Mouse (Mus musculus): ENCODE measurements around the gene Map3k4.
A peak's percentile ranks its signal among the peaks of the same experiment; 100 is the strongest.
"Not testable (repeated sequence)": the region's sequence is repeated elsewhere in the genome, so short reads cannot be mapped to it uniquely, and the experiment has no call there.

Map3k4 gene

DNA sequence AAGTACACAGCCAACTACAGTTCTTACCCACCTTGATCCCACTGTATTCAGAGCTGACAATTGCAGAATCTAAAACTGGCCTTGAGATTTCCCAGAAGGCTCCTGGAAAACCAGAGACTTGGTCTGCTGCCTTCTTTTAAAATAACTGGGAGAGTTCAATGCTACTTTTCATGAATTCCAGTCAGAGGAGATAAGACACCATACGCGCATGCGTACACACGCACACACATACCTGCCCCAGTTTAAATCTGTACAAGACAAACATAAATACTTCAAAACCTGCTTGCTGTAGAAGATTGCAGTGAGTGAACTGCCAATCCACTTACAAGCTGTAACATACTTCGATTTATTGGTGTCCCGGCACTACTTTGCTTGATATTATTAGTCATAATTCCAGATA, 13.9 kb downstream of the Map3k4 start:
- DNase-seq = no peak

DNA sequence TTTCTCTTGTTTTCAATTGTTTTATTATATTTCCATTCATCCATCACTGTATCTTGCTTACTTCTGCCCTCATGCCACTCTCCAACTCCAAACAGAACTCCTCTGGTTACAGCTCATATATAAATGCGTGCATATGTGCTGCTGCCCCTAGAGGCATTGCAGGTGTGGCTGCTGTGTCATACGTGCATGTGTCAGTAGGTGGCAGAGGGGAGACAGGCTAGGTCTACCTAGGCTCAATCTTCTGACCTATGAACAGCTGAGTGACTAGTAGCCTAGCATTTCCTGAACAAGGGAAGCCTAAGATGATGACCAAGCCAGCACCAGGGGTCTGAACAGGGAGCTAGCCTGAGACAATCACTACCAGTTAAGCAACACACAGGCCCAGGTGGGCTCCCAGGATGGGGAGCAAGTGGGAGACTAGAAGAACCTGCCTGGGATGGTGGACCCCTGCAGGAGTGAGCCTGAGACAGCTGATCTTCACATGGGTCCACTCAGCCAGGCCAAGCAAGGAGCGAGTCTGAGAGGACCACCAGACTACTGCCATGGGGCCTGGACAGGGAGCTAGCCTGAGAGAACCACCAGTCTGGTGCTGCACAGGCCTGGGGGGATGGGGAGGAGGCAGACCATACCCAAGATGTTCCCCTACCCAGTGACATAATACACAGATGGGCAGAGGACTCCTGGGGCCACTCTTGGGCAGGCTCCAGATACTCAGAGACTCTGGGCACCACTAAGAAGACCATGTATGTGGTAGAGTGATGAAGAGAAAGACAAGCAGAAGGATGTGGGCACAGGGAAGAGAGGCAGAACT, 17.5 kb downstream of the Map3k4 start:
- DNase-seq = peak in 1 of 2 experiments; percentile 46

DNA sequence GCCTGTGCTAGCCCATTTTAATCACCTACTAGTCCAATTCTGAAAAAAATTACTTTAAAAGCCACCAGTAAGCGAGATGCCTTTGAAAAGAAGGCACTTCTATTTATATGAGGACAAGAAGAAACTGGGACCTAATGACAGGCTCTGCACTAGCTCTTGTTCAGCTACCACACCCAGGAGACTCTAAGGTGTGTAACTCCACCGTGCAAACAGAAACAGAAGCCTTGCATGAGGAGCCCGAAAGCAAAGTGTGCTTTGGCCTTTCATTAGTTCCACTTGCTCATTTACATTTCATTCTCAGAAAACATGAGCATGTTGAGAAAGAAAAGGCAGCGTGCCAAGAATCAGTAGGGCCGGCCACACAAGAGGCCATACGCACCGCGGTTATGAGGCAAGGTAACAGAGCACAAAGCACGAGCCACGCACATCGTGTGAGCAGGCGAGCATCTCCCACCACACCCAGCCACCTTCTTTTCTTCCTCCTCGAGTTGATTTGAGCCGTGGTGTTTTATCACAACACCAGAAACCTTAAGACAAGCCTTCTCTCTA, 18.4 kb downstream of the Map3k4 start:
- DNase-seq = no peak

DNA sequence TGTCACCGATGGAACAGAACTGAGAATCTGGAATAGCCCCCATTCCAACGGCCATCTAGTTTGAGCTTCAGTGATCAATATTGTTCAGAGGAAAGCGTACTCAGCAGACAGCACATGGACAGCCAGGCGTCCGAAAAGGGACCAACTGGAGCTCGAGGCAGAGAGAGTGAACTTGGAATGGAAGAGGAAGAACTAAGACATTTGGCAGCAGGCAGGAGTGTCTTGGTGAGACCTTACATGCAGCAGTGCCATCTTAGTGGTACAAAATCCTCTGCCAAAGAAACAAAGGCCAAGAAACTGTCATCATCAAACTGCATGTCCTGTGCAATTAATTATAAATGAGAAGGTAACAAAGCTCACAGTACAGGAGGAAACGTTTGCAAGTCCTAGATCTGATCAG, 19.2 kb downstream of the Map3k4 start:
- DNase-seq = no peak

DNA sequence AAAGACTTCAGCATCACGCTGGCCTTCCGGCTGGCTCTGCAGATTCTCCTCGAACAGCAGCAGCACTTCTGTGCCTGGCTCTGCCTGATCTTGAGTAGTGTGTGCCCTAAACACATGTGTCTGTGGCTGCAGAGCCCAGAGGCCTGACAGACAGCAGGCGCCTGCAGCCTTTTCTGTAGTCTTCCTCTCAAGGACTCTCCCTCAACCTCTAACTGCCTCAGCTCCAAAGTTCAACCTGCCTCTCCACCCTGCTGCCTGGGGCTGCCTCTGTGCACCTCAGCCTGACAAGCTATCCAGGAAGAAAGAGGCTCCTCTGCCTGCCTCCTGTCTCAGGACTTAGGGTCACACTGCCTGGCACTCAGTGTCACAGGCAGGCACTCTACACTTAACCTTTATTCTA, 20.6 kb downstream of the Map3k4 start:
- no peak for DNase-seq

DNA sequence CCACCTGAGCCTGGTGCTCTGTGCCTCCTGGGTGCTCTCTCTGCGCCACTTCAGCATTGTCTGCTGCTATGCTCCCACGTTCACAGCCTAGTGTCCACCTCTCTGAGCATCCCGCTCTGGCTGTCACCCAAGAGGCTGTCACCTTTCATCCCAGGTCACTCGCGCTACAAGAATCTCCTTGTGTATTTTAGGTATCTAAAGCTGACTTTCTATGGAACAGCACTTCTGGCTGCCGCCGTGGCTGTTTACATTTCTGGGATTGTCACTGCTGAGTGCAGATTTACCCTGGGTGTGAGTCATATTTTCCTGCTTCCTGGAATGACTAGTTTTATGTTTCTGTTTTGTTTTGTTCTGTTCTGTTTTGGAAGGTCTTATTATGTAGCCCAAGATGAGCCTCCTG, 21.3 kb downstream of the Map3k4 start:
- DNase-seq = no peak

DNA sequence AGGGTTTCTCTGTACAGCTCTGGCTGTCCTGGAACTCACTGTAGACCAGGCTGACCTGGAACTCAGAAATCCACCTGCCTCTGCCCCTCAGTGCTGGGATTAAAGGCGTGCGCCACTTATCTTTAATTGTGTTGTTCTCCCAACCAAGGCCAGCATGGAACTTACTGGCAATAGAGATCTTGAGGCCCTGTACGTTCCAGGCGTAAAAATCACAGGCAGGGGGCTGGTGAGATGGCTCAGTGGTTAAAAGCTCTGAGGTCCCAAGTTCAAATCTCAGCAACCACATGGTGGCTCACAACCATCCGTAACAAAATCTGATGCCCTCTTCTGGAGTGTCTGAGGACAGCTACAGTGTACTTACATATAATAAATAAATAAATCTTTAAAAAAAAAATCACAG, 22.7 kb downstream of the Map3k4 start:
- DNase-seq = not testable (repeated sequence)

DNA sequence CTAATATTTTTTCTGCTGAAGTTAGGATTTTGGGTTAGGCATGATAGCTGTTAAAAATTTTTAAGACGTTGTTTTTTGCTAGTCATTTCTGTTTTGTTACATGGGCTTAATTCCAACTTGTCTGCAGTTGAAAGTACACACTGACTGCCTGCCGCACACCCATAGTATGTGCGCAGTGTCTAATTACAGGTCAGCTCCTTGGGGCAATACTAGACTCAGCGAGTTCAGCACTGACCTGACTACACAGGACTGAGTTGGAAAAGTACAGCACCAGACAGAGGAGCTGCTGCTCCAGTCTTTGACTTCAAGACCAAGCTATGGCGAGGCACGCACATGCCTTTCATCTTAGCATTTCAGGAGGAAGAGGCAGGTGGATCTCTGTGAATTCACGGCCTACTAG, 24.2 kb downstream of the Map3k4 start:
- DNase-seq = no peak

DNA sequence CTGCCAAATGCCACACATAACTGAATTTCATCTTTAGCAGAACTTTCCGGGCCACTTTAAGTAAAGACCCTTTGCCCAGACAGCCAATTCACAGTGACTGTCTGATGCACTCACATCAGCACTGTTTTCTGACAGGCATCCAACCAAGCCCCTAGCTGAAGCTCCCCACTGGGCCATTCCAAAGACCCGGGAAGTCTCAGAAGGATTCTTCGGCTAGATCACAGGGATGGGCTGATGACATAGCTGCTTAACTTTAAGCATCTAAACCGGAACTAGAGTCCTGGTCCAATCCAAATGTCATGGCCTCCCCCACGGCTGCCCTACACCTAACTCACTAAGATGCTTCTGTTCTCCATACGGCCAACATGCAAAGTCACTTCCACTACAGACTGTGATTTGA, 25.0 kb downstream of the Map3k4 start:
- DNase-seq = peak in 1 of 2 experiments; percentile 39

DNA sequence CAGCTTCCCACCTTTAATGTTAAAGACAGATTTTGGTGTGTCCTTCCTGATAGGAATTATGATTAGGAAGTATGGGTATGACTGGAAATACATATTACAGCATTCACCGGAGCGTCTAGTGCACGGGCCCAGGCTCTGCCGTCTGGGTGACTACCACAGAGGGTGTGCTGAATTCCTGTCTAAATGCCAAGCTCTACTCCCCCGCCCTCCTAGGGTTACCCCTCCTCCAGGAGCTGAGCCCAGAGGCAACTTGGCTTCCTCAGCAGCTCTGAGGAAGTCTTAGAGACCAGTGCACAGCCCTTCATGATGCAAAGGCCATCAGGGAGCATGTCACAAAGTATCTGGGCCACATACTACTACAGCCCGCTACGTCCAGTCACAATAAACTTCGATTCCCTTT, 25.7 kb downstream of the Map3k4 start:
- no peak for DNase-seq

DNA sequence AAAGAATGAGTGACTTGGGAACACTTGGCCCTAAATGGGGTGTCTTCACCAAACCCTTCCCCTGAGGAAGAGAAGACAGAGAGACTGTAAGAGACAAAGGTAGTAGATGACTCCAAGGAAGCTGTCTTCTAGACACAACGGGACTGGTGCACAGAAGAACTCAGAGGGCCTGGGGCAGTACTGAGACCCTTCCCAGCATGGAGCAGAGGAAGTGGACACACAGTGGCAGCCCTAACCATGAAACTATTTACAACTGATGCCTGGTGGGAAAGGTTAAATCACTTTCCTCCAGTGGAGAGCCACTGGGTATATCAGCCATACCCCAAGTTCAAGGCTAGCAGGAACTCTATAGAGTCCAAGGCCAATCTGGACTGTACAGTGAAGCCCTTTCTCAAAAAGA, 26.2 kb downstream of the Map3k4 start:
- DNase-seq = no peak

DNA sequence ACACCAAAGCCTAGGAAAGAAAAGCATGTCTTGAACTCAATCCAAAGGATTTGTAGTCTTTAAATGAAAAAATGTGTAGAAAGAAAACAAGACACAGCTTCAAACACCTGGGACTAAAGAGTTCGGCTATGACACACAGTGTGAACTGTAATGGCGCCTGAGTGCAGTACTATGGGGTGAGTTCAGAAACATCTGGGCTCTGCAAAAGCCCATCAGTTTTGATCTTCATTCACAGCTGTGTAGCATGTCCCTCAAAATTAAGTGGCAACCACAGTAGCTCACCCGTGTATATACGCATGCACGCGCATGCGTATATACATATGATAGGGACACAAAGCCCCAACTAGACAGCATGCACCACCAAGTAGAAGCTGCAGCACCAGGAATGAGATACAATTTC, 27.4 kb downstream of the Map3k4 start:
- DNase-seq = no peak

DNA sequence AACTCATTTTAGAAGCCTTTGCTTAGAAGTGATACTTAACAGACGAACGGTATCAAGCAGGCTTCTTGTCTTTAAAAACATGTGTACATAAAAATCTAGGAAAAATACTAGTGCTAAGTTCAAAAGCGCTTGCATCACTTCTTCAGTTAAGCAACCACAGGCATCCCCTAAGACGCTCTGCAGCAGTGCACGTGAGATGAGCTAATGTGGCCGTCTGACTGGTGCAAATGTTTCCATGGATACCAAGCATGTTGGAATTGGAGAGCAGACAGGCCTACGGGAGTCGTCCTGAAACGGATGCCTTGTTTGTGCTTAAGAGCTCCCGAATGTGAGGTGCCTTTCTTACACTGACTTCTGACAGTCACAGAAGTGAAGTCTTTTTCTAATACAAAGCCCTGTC, 27.9 kb downstream of the Map3k4 start:
- DNase-seq = no peak

DNA sequence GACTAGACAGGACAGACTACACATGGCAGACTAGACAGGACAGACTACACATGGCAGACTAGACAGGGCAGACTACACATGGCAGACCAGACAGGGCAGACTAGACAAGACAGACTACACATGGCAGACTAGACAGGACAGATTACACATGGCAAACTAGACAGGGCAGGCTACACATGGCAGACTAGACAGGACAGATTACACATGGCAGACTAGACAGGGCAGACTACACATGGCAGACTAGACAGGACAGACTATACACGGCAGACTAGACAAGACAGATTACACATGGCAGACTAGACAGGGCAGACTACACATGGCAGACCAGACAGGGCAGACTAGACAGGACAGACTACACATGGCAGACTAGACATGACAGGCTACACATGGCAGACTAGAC, 28.8 kb downstream of the Map3k4 start:
- not testable (repeated sequence) for DNase-seq

DNA sequence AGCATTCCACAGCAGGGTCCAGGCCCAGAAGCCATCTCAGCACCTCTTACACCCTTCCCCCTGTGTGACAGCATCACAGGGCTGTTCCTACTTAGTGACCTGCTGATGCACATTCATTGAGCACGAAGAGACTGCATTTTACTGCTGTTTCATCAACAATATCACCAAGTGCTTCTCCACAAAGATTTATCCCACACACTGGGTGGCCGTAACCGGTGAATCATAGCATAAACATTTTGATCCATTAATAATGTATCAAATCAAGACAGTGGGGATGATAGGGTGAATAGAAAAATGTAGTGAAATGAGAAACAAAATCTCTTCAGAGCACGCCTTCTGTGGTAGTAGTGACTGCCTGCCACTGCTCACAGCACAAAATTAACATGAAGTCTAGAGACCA, 29.7 kb downstream of the Map3k4 start:
- DNase-seq = no peak

DNA sequence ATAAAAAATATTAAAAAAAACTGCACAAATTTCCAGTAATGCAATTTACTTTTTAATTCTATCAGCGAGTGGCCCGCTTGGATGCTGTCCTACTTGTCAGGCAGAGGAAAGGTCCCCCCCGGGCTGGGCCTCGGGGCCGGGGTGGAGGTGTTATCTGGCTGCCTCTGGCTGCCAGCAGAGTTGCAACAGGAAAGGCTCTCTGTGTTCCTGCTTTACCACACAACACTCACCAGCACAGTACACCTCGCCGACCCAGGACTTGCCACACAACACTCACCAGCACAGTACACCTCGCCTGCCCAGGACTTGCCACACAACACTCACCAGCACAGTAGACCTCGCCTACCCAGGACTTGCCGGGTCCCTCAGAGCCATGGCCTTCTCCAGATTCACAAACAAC, 38.8 kb downstream of the Map3k4 start:
- no peak for DNase-seq

DNA sequence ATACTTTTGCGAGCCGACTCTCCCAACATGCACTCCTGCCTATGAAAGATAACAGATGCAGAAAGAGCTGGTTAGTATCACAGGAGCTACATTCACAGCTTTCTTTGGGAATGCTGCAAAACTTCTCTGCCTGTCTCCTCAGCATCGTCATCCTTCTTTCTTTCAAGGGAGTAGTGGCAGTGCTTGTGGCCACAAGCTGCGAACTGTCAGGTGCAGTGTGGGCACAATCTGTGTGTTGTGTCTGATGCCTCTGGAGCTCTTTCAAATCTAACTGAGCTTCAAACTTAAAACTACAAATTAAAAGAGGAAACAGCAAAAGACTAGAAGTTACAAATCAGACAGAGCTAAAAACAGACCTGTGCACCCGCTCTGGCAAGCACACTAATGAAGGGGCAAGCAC, 40.5 kb downstream of the Map3k4 start:
- DNase-seq = no peak

DNA sequence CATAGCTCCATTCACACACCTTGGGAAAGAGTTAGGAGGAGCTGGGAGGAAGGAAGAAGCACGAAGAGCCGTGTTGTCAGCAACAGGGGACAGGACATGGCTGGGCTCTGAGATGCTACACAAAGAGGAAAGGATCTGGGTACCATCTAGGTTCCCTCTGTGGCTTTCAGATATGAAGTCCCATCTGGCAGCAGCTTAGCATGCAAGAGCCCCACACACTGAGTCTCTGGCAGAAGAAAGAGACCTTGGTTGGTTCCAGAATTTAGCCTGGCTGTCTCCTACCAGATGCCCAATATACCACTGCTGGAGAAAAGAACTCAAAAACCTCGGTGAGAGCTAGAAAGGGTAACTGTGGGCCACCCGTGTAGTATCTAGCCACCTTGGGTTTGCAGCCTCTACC, 41.3 kb downstream of the Map3k4 start:
- DNase-seq = no peak

DNA sequence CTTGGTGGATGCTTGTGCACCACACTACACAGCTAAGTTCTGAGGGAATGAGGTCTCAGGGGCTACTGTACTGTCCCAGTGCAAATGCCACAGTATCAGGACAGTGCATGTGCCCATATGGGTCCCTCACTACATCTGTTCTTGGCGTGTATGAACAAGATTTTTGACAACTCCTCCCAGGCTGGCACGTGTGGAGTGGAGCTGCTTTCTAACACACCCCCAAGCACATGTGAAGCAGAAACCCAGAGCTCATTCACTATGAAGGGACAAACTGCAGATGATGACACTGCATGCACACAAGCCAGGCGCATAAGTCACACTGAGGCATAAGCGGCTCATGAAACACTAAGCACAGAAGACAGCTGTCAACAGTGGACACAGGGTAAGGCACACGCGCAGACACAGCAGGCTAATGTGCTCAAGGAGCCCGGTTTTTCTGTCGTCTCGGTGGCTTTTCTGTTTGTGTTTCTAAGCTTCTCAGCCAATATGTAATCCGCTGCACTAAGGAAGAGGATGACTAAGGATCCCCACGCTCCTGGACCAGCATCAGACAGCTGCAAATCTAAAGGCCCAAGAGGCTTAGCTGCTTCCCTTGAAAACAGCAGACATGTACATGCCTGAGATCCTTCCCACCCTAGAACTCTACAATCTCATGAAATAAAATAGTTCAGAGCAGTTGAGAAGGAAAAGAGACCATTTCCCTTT, 41.9 kb downstream of the Map3k4 start:
- DNase-seq = no peak

DNA sequence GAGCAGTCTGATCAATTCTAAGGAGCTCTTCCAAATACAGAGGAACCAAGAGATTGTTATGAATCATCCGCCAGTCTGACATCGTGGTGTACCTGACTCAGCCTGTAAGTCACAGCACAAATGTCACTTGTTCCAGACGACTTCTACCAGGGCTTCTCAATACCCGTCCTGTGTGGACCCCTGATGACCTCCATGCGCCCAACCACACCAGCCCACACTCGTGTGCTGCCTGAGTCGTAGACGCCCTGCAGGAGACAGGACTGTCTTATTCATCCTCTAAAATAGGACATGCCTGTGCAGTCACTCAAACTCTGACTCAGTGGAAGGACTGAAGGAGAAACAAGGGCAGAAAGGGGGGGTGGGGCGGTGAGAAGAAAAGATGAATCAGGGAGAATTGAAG, 42.8 kb downstream of the Map3k4 start:
- DNase-seq = no peak

DNA sequence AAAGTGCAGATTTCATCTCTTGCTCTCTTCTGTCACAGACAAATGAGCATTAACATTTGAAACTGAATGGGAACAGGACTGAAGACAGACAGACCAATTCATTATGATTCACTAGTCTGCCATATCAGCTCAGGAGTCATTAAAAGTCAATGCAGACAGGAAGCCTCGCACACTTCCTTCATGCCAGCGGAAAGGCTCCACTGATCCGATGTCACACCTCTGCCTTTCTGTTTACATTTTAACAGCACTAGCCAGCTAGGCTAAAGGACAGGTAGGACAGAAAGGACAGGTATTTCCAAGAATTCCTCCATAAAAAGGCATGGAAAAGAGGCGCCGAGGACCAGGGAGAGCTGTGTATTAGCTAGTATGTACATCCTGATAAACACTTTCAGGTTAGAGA, 45.6 kb downstream of the Map3k4 start:
- DNase-seq = no peak

DNA sequence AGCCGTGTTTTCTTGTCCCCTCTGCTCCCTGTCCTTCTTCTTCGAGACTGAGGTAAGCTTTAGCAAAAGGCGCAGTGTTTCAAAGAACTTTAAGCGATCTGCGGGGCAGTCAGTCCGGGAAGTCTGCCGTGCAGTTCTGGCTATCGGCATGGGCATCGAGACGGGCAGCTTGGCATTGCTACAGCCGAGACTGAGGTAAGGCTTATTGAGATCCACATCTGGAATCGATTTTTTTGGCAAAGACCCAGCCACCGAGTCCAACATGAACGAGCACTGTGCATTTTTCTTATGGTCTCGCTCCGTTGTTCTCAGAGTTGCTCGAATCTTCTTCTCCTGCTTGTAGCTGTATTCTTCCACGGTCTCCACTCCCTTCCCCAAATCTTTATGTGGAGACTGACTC, 46.8 kb downstream of the Map3k4 start:
- DNase-seq = no peak

DNA sequence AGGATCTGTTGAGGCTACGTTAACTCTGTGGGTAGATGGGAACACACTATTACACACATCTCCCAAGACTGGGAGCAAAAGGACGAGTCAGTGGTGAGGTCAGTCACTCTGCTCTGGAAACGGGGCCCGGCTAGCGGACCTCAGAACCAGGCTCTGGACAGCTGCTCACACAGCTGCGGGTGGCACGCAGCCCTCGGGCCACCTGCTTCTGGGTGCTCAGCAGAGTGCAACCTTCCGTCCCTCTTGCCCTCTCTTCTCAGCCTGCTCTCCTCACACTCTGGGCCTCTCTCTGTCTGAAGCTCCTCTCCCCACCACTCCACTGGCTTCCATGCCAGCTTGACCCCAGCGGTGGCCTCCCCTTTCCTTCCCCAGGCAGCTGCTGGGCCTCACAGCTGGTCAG, 50.1 kb downstream of the Map3k4 start:
- no peak for DNase-seq

DNA sequence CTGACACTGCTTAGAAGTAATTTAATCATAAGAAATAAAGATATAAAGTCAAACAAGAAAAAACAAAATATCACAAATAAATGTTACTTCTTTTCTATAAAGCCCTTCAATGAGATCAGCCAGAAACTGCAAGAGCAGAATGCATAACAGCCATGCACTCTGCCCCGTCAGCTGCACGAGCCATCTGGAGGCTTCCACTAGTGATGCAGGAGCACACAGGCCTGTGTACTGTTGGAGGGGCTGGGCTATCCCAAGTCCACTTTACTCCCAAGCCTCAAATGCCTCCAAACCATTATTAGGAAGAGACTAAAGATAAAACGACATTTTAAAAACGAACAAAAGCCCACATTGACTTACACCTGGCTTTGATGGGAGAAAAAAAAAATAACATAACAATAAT, 50.5 kb downstream of the Map3k4 start:
- DNase-seq = no peak
